21 mouse cellular contexts compared by ENCODE assay signal in genomic region chr11:97368501-97368900, GRCm38 (mm10). TPM values are rescaled to one million over a fixed set of nuclear protein-coding genes. Genes with fewer than 3 reads are reported as not detected.
DNase-seq lines count a peak whose midpoint lies in the region; TF ChIP-seq lines count a peak whose summit lies in the region.
"Had no signal": no experiment of that assay in that cellular context is flagged by ENCODE, and none has a peak within 500 bp of the region (broad histone marks: within the 10 kb centered on the region; RNA-seq: fewer than 3 reads in every experiment).

No protein-coding gene starts in this region.

- intact Hi-C loops in gastrocnemius, adult 2 months (cut with DNase I): no loop called here
- intact Hi-C loops in left cerebral cortex, postnatal 4 days (cut with DNase I): no loop called here
- intact Hi-C loops in left cerebral cortex, adult 2 months (cut with DNase I): loop anchor here (10.0 kb wide), 1 partner anchor 256 kb away; the partner anchor contains the start of gene Epop

- no peaks in the 10 kb centered on the region for H3K27me3 ChIP-seq in thymus, adult 2 months (ENCODE audit: control insufficient read depth, insufficient read depth, low read length)
- H3K27me3 ChIP-seq: embryonic facial prominence, embryonic 12.5 days; forebrain, embryonic 12.5 days; hindbrain, embryonic 12.5 days; Patski; stomach, embryonic 15.5 days had no signal

- no peak for TF ChIP-seq POLR2A in thymus, adult 2 months (IDR thresholded peaks at IDR 0.05; ENCODE audit: control insufficient read depth, extremely low read depth, insufficient read depth, low read length, poor library complexity)

- WGBS in thymus, adult 2 months: 91% methylated on average over 5 of the region's 5 CpGs

- H3K36me3 ChIP-seq in thymus, adult 2 months (ENCODE audit: control insufficient read depth, insufficient read depth, low read length): no peaks in the 10 kb centered on the region
- H3K36me3 ChIP-seq: embryonic facial prominence, embryonic 12.5 days; forebrain, embryonic 12.5 days; stomach, embryonic 15.5 days had no signal

- H3K4me3 ChIP-seq in gastrocnemius, adult 2 months: peak overlapping the region; percentile 16; the same call in 1 of the 2 replicates
- H3K4me3 ChIP-seq in left cerebral cortex, adult 2 months: no peak overlapping the region
- no peak overlapping the region for H3K4me3 ChIP-seq in thymus, adult 2 months (ENCODE audit: control insufficient read depth, insufficient read depth, low read length)
- H3K4me3 ChIP-seq: embryonic facial prominence, embryonic 12.5 days; forebrain, embryonic 12.5 days; hindbrain, embryonic 12.5 days; midbrain, embryonic 10.5 days; stomach, embryonic 15.5 days had no signal

- TF ChIP-seq CTCF in gastrocnemius, adult 2 months (IDR thresholded peaks at IDR 0.05): no peak
- no peak for TF ChIP-seq CTCF in left cerebral cortex, adult 2 months (IDR thresholded peaks at IDR 0.05)
- no peak for TF ChIP-seq CTCF in thymus, adult 2 months (IDR thresholded peaks at IDR 0.05; ENCODE audit: borderline replicate concordance, control insufficient read depth, extremely low read depth, insufficient read depth, low read length, poor library complexity)

- peak; percentile 41 for DNase-seq in gastrocnemius, adult 2 months
- no peak for DNase-seq in gastrocnemius, postnatal 10 days
- DNase-seq in left cerebral cortex, postnatal 4 days: peak; percentile 52
- DNase-seq in left cerebral cortex, adult 2 months (ENCODE audit: extremely low spot score in 1 of 2, low spot score in 2 of 2): no peak
- peak; percentile 53 for DNase-seq in cerebellum, adult 8-10 months
- peak; percentile 45 to 52 for DNase-seq in cerebellum, postnatal 36 days
- no peak for DNase-seq in urinary bladder, adult 18-20 months (ENCODE audit: low spot score in 2 of 2)
- DNase-seq in thymus, adult 2 months: no peak
- DNase-seq: adrenal gland, postnatal 36 days; heart, adult 11 months; liver; liver, postnatal 0 days; right cerebral cortex, adult 18-20 months had no signal

- peaks cover 6% of the 10 kb centered on the region for H3K4me1 ChIP-seq in thymus, adult 2 months (replicated peaks; ENCODE audit: control insufficient read depth, insufficient read depth, low read length)

- H3K27ac ChIP-seq in gastrocnemius, adult 2 months: peak overlapping the region; percentile 75
- H3K27ac ChIP-seq in left cerebral cortex, adult 2 months: no peak overlapping the region
- no peak overlapping the region for H3K27ac ChIP-seq in thymus, adult 2 months (ENCODE audit: control insufficient read depth, insufficient read depth, low read length)
- H3K27ac ChIP-seq: embryonic facial prominence, embryonic 12.5 days; forebrain, embryonic 12.5 days; hindbrain, embryonic 12.5 days; kidney, postnatal 0 days; macrophage; midbrain, embryonic 10.5 days; stomach, embryonic 15.5 days had no signal

RNA-seq across cellular contexts. Expression of gene Socs7, which starts 6.2 kb away (rescaled TPM):
- 10 to 100 TPM; 43.2 to 48.6 TPM for total RNA-seq in gastrocnemius, adult 2 months (2021)
- total RNA-seq in gastrocnemius, postnatal 10 days (2021): 10 to 100 TPM; 33.7 to 34.8 TPM
- 10 to 100 TPM; 70.6 to 71.8 TPM for total RNA-seq in left cerebral cortex, postnatal 4 days (2021)
- 10 to 100 TPM; 87.2 to 91.9 TPM for total RNA-seq in left cerebral cortex, adult 2 months (2021)
- polyA plus RNA-seq in thymus, adult 2 months (2012; rRNA removed): 17.3 and 17.8 TPM in 2 replicates

RNA-seq across cellular contexts. Expression of gene Gpr179, which starts 16.6 kb away (rescaled TPM):
- total RNA-seq in gastrocnemius, adult 2 months (2021): under 1 TPM in 1 of 2 experiments, not detected in 1; 0.03 TPM
- total RNA-seq in gastrocnemius, postnatal 10 days (2021): under 1 TPM; 0.07 to 0.09 TPM
- under 1 TPM; 0.10 to 0.24 TPM for total RNA-seq in left cerebral cortex, postnatal 4 days (2021)
- under 1 TPM; 0.18 to 0.37 TPM for total RNA-seq in left cerebral cortex, adult 2 months (2021)
- 0.54 and 0.70 TPM in 2 replicates for polyA plus RNA-seq in thymus, adult 2 months (2012; rRNA removed)
- polyA plus RNA-seq: liver, postnatal 0 days had no signal

RNA-seq across cellular contexts. Expression of gene Arhgap23, which starts 46.8 kb away (rescaled TPM):
- total RNA-seq in gastrocnemius, adult 2 months (2021): 1 to 10 TPM; 5.9 to 7.5 TPM
- 10 to 100 TPM; 13.5 to 18.9 TPM for total RNA-seq in gastrocnemius, postnatal 10 days (2021)
- total RNA-seq in left cerebral cortex, postnatal 4 days (2021): 100 to 1,000 TPM; 107 to 111 TPM
- total RNA-seq in left cerebral cortex, adult 2 months (2021): 10 to 100 TPM; 64.4 to 78.6 TPM
- 13.3 and 18.0 TPM in 2 replicates for polyA plus RNA-seq in thymus, adult 2 months (2012; rRNA removed)

RNA-seq across cellular contexts. Expression of gene Mrpl45, which starts 53.0 kb away (rescaled TPM):
- 10 to 100 TPM; 34.1 to 50.7 TPM for total RNA-seq in gastrocnemius, adult 2 months (2021)
- total RNA-seq in gastrocnemius, postnatal 10 days (2021): 10 to 100 TPM; 28.5 to 33.8 TPM
- total RNA-seq in left cerebral cortex, postnatal 4 days (2021): 10 to 100 TPM; 22.8 to 23.1 TPM
- 10 to 100 TPM; 26.4 to 28.2 TPM for total RNA-seq in left cerebral cortex, adult 2 months (2021)
- polyA plus RNA-seq in thymus, adult 2 months (2012; rRNA removed): 13.2 and 14.1 TPM in 2 replicates

Comparison
In these comparisons a context has a peak if more than half of its experiments do, and no peak if none do; other contexts are left out.
1. DNase-seq: peak in gastrocnemius, adult 2 months (single experiment), left cerebral cortex, postnatal 4 days (single experiment), cerebellum, adult 8-10 months (single experiment) and cerebellum, postnatal 36 days (2 of 2); none in gastrocnemius, postnatal 10 days (single experiment), left cerebral cortex, adult 2 months (0 of 2), urinary bladder, adult 18-20 months (0 of 2) and thymus, adult 2 months (single experiment).